ENCODE assay signal across 18 mouse cellular contexts in genomic region chr5:20946906-20947305, GRCm38 (mm10). TPM values are rescaled to one million over a fixed set of nuclear protein-coding genes. Genes with fewer than 3 reads are reported as not detected.
DNase-seq lines count a peak whose midpoint lies in the region; ATAC-seq lines count a peak whose summit lies in the region.
"Had no signal": no experiment of that assay in that cellular context is flagged by ENCODE, and none has a peak within 500 bp of the region (broad histone marks: within the 10 kb centered on the region; RNA-seq: fewer than 3 reads in every experiment).

No protein-coding gene starts in this region.

- intact Hi-C loops in heart, postnatal 36 days (cut with DNase I): no loop called here

- peaks cover 74% of the 10 kb centered on the region for H3K4me1 ChIP-seq in liver, embryonic 13.5 days (replicated peaks)

- no peaks in the 10 kb centered on the region for H3K27me3 ChIP-seq in liver, embryonic 13.5 days
- H3K27me3 ChIP-seq: embryonic facial prominence, embryonic 12.5 days; forebrain, embryonic 15.5 days; heart, embryonic 12.5 days; hindbrain, embryonic 15.5 days; midbrain, embryonic 12.5 days; neural tube, embryonic 15.5 days had no signal

- H3K4me2 ChIP-seq in liver, embryonic 13.5 days: peak overlapping the region; percentile 26
- H3K4me2 ChIP-seq: embryonic facial prominence, embryonic 12.5 days; forebrain, embryonic 15.5 days; heart, embryonic 12.5 days; hindbrain, embryonic 15.5 days; midbrain, embryonic 12.5 days; neural tube, embryonic 15.5 days had no signal

- DNase-seq in heart, adult 11 months: peak; percentile 81
- no peak for DNase-seq in heart, postnatal 36 days
- DNase-seq in 3T3-L1 (ENCODE audit: low read depth, low spot score) (peak; percentile 26), adipocyte (ENCODE audit: low spot score) (no peak)
- peak; percentile 32 to 40 for DNase-seq in B cell, adult 2 months
- no peak for DNase-seq in liver, embryonic 13.5 days
- DNase-seq in layer of hippocampus, postnatal 10 days (ENCODE audit: low spot score in 2 of 2): no peak
- DNase-seq: adrenal gland, postnatal 25 days; kidney, adult 18-20 months; lung, adult 2 months; lung, postnatal 36 days had no signal

- H3K9ac ChIP-seq in liver, embryonic 13.5 days: peak overlapping the region; percentile 39; the same call in 1 of the 2 replicates
- H3K9ac ChIP-seq: embryonic facial prominence, embryonic 12.5 days; forebrain, embryonic 15.5 days; heart, embryonic 12.5 days; hindbrain, embryonic 15.5 days; midbrain, embryonic 12.5 days; neural tube, embryonic 15.5 days had no signal

- WGBS in liver, embryonic 13.5 days (ENCODE audit: insufficient replicate concordance): 68% methylated on average over 6 of the region's 6 CpGs

- no peaks in the 10 kb centered on the region for H3K36me3 ChIP-seq in liver, embryonic 13.5 days
- H3K36me3 ChIP-seq: embryonic facial prominence, embryonic 12.5 days; forebrain, embryonic 15.5 days; heart, embryonic 12.5 days; hindbrain, embryonic 15.5 days; midbrain, embryonic 12.5 days; neural tube, embryonic 15.5 days had no signal

- H3K4me3 ChIP-seq in liver, embryonic 13.5 days (replicated peaks): no peak overlapping the region
- H3K4me3 ChIP-seq: embryonic facial prominence, embryonic 12.5 days; forebrain, embryonic 15.5 days; heart, embryonic 12.5 days; hindbrain, embryonic 15.5 days; midbrain, embryonic 12.5 days; neural tube, embryonic 15.5 days had no signal

- peak overlapping the region; percentile 47; the same call in 1 of the 2 replicates for H3K27ac ChIP-seq in liver, embryonic 13.5 days
- H3K27ac ChIP-seq: embryonic facial prominence, embryonic 12.5 days; forebrain, embryonic 15.5 days; hindbrain, embryonic 15.5 days; midbrain, embryonic 12.5 days; neural tube, embryonic 15.5 days had no signal

- no peak for ATAC-seq in liver, embryonic 13.5 days (ENCODE audit: low read depth)
- ATAC-seq: activated CD4-positive, CD25-positive, alpha-beta regulatory T cell, adult 4 months; forebrain, embryonic 15.5 days had no signal

- H3K9me3 ChIP-seq in liver, embryonic 13.5 days (replicated peaks): no peaks in the 10 kb centered on the region
- H3K9me3 ChIP-seq: embryonic facial prominence, embryonic 12.5 days; forebrain, embryonic 15.5 days; heart, embryonic 12.5 days; hindbrain, embryonic 15.5 days; midbrain, embryonic 12.5 days; neural tube, embryonic 15.5 days had no signal

RNA-seq across cellular contexts. Expression of gene Rsbn1l, which starts 9.3 kb away (rescaled TPM):
- total RNA-seq in heart, postnatal 36 days (2021): 10 to 100 TPM; 13.6 to 15.2 TPM
- polyA plus RNA-seq in liver, embryonic 13.5 days (2015; fragmentation: Nextera tagmentation; extraction: Ambion mirVana): 4.0 and 5.1 TPM in 2 replicates
- 10 to 100 TPM; 15.4 to 15.6 TPM for total RNA-seq in layer of hippocampus, postnatal 10 days (2021)

Comparison
In these comparisons a context has a peak if more than half of its experiments do, and no peak if none do; other contexts are left out.
1. DNase-seq: peak in heart, adult 11 months (single experiment), 3T3-L1 (single experiment) and B cell, adult 2 months (2 of 2); none in heart, postnatal 36 days (0 of 2), liver, embryonic 13.5 days (single experiment), layer of hippocampus, postnatal 10 days (0 of 2) and adipocyte (single experiment).